Mouse (Mus musculus): ENCODE results near the gene Nup214.

The Nup214 gene

GRCm38 (mm10) chr2:32065371-32065791 is 91.1 kb downstream of the Nup214 start:
- no peak for DNase-seq (ENCODE audit: extremely low spot score, low read depth, low spot score)

GRCm38 (mm10) chr2:32066005-32066404 is 91.8 kb downstream of the Nup214 start:
- DNase-seq (ENCODE audit: extremely low spot score, low read depth, low spot score) = no peak

- DNase-seq (ENCODE audit: extremely low spot score, low read depth, low spot score) = no peak
Measured at GRCm38 (mm10) chr2:32068811-32069607, 94.8 kb downstream of the Nup214 start.

GRCm38 (mm10) chr2:32070747-32071146 is 96.5 kb downstream of the Nup214 start:
- no peak for DNase-seq (ENCODE audit: extremely low spot score, low read depth, low spot score)

GRCm38 (mm10) chr2:32074404-32074803 is 100.2 kb downstream of the Nup214 start:
- DNase-seq (ENCODE audit: extremely low spot score, low read depth, low spot score) = no peak

- DNase-seq (ENCODE audit: extremely low spot score, low read depth, low spot score) = no peak
Measured at GRCm38 (mm10) chr2:32075368-32075767, 101.1 kb downstream of the Nup214 start.

GRCm38 (mm10) chr2:32077744-32078143 is 103.5 kb downstream of the Nup214 start:
- no peak for DNase-seq (ENCODE audit: extremely low spot score, low read depth, low spot score)

- no peak for DNase-seq (ENCODE audit: extremely low spot score, low read depth, low spot score)
Measured at GRCm38 (mm10) chr2:32078522-32078921, 104.3 kb downstream of the Nup214 start.

- DNase-seq (ENCODE audit: extremely low spot score, low read depth, low spot score) = no peak
Measured at GRCm38 (mm10) chr2:32079191-32079725, 105.0 kb downstream of the Nup214 start.

- no peak for DNase-seq (ENCODE audit: extremely low spot score, low read depth, low spot score)
Measured at GRCm38 (mm10) chr2:32080681-32081080, 106.4 kb downstream of the Nup214 start.

GRCm38 (mm10) chr2:32081296-32081929 is 107.2 kb downstream of the Nup214 start:
- DNase-seq (ENCODE audit: extremely low spot score, low read depth, low spot score) = no peak

GRCm38 (mm10) chr2:32082229-32082628 is 108.0 kb downstream of the Nup214 start:
- DNase-seq (ENCODE audit: extremely low spot score, low read depth, low spot score) = no peak

- DNase-seq (ENCODE audit: extremely low spot score, low read depth, low spot score) = no peak
Measured at GRCm38 (mm10) chr2:32083159-32084011, 109.1 kb downstream of the Nup214 start.

- no peak for DNase-seq (ENCODE audit: extremely low spot score, low read depth, low spot score)
Measured at GRCm38 (mm10) chr2:32084111-32084871, 110.1 kb downstream of the Nup214 start, which contains the start of gene Fam78a. TSS of gene Fam78a (minus strand) at chr2:32084857.

- no peak for DNase-seq (ENCODE audit: extremely low spot score, low read depth, low spot score)
Measured at GRCm38 (mm10) chr2:32084872-32085199, 110.6 kb downstream of the Nup214 start.

- no peak for DNase-seq (ENCODE audit: extremely low spot score, low read depth, low spot score)
Measured at GRCm38 (mm10) chr2:32085231-32085630, 111.0 kb downstream of the Nup214 start.

GRCm38 (mm10) chr2:32087606-32088005 is 113.4 kb downstream of the Nup214 start:
- no peak for DNase-seq (ENCODE audit: extremely low spot score, low read depth, low spot score)

GRCm38 (mm10) chr2:32088372-32088981 is 114.2 kb downstream of the Nup214 start:
- peak; percentile 20 for DNase-seq (ENCODE audit: extremely low spot score, low read depth, low spot score)

- no peak for DNase-seq (ENCODE audit: extremely low spot score, low read depth, low spot score)
Measured at GRCm38 (mm10) chr2:32089606-32090005, 115.4 kb downstream of the Nup214 start.

- DNase-seq (ENCODE audit: extremely low spot score, low read depth, low spot score) = no peak
Measured at GRCm38 (mm10) chr2:32090145-32090544, 115.9 kb downstream of the Nup214 start.

All from hindlimb bud, embryonic 11.5 days (tissue).